Mouse (Mus musculus) brain, adult 2 months (tissue): ENCODE data around the gene Pign.

ENCODE experiments used
- DNase-seq: peaks from one replicate; pipeline ENCODE4 v3.0.0; 2011; ENCODE audit warnings: low read depth, low spot score

Gene Pign

DNA sequence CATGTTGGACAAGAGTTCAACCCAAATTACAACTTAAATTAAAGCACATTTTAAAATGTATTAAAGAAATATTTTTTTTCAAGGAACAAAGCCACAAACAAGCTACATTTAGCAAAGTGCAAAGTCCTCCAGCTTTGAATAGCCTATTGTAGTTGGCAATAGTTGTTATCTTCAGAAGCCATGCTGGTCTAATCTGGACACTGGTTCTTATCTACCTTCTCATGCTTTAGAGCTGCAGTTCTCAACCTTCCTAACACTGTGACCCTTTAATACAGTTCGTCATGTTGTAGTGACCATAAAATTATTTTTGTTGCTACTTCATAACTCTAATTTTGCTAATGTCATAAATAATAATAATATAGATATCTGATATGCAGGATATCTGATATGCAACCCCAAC, 99.2 kb downstream of the Pign start:
- no peak for DNase-seq

DNA sequence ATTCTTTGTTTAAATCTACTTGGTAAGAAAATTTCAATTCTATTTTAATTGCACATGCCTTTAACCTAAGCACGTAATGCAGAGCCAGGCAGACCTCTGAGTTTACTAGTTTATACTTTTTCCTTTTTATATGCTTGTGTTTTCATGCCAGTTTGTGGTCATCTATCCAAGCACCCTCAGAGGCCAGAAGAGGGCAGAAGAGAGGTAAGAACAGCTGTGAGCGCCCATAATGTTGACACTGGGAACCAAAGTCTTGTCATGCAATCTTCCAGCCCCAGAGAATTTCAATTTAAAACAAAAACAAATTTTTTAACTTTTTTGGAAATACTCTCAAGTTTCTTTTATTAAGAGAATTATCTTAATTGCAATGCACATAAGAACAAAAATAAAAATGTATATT, 99.7 kb downstream of the Pign start:
- DNase-seq, result peak; percentile 4

DNA sequence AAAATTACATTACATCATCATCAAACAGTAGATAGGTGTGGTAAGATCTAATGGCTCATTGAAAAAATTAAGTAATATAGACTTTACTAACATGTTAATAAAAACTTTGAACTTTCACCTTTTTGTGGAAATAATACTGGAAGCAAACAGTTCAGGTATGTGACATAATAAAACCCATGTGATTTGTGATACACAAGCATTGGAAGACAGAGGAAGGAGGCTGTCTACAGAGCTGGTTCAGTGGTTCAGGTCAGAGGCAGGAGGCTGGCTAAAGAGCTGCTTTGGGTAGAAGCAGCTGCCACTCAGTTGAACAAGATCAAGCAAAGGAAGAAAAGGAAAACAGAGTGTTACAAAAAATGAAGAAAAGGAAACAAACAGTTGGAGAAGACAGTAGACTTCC, 107.4 kb downstream of the Pign start:
- no peak for DNase-seq

DNA sequence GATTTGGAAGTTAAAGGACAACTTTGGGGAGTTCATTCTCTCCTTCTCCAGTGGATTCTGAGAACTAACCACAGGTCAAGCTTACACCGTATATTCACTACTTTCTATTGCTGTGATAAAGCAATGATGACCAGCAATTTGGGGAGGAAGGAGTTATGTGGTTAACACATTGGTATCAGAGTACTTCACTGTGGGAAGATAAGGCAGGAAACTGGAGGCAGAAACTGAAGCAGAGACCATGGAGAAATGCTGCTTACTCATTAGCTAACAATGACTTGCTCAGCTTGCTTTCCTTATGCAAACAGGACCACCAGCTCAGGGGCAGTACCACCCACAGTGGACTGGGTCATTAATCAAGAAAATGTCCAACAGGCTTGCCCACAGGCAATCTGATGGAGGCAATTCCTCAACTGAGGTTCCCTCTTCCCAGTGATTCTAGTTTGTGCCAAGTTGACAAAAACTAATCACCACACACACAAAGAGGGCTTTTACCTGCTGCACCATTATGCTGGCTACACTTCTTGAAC, 108.2 kb downstream of the Pign start:
- DNase-seq, result no peak

DNA sequence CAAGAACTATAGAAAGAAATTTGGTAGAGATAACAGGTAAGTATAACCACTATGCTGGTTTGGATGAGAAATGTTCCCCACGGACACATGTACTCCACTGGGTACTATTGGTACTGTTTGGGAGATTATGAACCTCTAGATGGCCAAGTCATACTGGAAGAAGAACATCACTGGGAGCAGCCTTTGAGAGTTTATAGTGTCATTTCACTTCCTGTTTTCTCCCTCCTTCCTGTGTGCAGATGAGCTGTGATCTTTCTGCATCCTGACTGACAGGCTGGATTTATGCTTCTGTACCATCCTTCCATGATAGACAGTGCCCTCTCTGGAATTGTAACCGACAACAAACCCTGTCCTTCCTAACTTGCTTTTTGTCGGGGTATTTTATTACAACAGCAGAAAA, 110.3 kb downstream of the Pign start:
- DNase-seq, result no peak

DNA sequence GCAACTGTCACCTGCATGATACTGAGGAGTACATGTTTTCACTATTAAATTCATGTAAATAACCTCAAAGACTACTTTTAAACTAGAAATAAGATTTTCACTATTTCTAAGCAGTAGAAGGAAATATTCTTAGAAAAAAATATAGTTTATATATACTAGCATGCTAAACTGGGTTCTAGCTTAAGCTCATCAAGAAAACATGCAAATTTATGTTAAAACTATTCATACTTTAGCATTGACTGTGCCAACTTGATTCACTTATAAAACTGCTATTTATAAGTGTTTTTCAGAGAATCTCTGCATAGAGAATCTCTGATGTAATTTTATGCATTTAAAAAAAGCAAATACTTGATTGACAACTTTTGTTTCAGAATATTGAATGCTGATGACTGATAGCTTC, 113.3 kb downstream of the Pign start:
- DNase-seq, result peak; percentile 5

DNA sequence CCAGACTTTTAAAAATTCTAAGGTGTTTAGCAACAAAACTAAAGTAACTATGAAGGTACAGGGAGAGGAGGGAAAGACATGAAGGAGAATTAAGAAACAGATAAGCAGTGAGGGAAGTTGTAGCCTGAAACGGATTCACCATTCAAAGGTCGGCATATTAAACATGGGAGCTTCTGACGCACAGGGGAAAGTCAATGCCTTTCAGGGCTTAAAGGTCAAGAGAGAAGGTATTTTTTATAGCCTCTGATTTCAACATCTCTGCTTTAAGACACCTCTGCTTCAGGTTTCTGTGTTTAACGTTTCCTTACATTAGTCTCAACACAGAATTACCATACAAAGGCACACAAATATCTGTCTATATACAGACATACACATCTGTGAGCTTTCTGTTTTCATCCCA, 113.8 kb downstream of the Pign start:
- DNase-seq, result no peak

DNA sequence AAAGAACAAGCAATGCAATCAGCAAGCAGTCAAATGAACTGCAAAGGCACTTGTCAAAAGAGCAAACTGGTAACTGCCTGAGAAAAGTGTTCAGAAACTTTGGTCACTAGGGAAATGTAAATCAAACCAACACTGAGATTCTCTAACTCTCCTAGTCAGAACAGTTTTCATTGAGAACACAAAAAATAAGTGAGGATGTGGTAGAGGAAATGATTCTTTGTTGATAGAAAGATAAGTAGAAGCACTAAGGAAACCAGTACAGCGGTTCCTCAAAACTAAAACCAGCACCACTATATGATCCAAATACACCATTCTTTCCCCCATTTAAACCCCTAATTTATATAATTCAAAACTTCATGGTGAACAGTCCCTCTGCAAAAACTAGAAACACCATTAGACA, 120.4 kb downstream of the Pign start:
- DNase-seq, result no peak

DNA sequence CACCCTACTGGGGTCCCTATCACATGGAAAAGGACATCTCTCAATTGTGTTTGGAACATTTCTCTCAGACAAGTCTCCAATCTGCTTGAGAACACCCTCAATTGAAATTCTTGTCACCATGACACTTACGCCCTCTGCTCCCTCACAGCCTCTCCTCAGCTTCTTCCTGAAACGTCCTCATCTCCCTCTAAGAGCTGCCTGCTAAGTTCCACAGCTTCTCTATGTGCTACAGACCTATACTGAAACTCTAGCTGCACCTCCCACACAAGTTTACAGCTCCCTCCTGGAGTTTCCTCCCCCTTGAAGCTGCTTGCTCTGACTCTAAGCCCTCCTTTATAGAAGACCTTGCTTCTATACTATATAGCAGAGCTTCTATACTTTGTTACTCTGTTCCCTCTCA, 139.7 kb downstream of the Pign start:
- DNase-seq, result peak; percentile 64

DNA sequence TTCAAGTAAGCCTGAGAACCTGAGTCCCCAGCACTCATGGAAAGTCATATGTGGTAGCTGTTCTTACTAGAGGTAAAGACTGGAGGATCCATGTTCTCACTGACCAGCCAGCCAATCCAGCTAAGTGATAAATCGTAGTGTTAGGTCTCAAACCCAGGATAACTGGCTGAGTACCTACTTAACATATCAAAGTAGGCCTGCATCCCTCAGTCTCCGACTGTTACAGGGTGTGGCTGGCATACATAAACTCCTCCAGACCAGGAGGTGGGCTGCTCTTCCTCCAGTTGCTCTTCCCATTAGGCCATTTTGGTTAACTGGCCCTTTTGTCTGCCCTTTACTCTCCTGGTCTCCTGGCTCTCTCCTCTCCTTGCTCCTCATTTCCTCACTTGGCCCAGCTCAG, 141.2 kb downstream of the Pign start:
- no peak for DNase-seq

DNA sequence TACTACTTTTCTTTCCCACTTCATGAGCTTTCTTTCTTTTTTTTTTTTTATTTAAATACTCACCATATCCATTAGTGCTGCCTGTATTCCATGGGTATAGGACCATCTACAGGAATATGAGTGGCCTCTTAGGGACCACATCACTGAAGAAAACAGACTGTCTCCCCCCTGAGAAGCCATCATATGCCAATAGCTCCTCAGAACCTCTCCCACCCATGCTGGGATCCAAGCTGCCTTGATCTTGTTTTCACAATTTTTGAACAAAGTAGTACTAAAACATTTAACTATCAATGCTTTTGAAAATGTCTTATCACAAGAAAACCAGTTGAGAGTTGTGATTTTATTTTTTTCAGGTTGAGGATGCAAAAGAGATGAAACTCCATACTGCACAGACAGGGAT, 145.4 kb downstream of the Pign start:
- DNase-seq, result no peak

DNA sequence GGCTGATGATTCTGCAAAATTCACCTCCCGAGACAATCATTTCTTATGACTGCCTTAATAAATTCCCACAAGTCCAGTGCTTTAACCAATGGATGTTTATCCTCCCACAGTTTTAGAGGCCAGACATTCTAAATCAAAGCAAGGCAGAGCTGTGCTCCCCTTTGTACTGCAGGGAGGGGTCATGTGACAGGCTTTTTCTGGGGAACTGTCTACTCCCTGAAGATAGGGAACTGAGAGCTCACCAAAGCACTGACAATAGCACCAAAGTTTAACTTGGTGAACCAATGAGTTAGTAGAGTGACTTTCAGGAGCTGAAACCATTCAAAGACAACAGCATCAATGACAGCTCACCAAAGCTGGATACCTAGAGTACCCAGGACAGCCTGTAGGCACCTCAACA, 156.4 kb downstream of the Pign start:
- DNase-seq, result no peak

DNA sequence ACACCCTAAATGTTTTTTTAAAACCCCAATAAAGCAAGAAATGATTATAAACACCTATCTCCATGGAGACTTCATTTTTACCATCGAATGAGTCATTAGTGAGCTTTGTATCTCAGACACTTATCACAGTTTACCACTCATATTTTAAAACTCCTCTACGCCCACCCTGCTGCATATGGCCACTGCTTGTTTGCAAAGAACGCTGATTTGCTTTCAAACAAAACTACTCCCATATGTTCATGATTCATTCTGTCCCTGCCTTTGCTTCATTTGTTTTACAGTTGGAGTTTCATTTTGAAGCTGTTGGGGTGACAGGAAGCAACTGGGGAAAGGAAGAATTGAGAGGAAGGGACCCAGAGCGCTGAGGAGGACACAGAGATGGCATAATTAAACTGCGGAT, 170.9 kb downstream of the Pign start:
- peak; percentile 82 for DNase-seq

DNA sequence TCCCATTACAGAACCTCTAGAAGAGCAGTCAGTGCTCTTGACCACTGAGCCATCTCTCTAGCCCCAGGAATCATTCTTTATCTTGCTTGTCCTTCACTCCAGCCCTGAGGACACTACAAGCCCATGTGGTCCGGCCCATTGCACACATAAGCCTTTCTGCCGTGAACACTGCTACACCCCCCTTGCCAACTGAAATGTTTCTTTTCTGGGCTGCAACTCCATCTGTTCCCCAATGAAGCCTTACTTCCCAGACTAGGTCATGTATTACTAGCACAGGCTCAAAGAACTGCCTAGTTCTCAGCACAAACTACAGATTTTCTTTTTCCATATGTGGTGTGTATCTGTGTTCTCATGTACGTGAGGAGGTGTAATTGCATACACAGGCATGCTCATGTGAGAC, 174.0 kb downstream of the Pign start:
- peak; percentile 69 for DNase-seq

DNA sequence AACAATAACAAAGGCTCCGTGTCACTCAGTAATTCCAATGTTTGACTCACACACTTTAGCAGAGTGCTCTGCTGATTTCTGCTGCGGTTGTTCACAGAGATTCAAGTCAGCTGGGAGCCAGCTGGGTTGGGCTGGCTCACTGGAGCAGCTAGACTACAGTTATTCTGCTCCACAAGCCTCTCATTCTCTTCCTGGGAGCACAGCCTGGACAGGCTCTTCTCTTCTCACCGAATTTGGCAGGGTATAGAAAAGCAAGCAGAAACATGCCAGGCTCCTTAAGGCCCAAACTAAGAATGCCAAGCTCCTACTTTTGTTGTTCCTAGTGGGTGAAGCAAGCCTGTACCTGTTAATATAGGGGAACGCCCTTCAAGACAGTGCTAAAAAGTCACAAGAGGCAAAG, 176.4 kb downstream of the Pign start:
- peak; percentile 46 for DNase-seq
